Mouse (Mus musculus) limb, embryonic 10.5 days (tissue): ENCODE measurements around the gene Sec24c. TPM values are rescaled to one million over a fixed set of nuclear protein-coding genes. Genes with fewer than 3 reads are reported as not detected.
A peak's percentile ranks its signal among the peaks of the same experiment; 100 is the strongest.

Experiments
- DNase-seq: peaks from one replicate; pipeline ENCODE4 v3.0.0-alpha.2; 2017; ENCODE audit warnings: low spot score
- H3K27ac ChIP-seq: fragments of 300-500 bp; sonication (generic); 2 replicates; pipeline ENCODE4 v1.5.1; 2016; ENCODE audit warnings: mild to moderate bottlenecking
- H3K27me3 ChIP-seq: fragments of 300-500 bp; sonication (generic); 2 replicates; pipeline ENCODE4 v1.6.1; 2016; ENCODE audit warnings: low read depth, mild to moderate bottlenecking; ENCODE audit not compliant: poor library complexity, severe bottlenecking
- H3K36me3 ChIP-seq: fragments of 300-500 bp; sonication (generic); 2 replicates; pipeline ENCODE4 v1.6.1; 2016; ENCODE audit warnings: mild to moderate bottlenecking, moderate library complexity
- H3K4me1 ChIP-seq: fragments of 300-500 bp; sonication (generic); 2 replicates; pipeline ENCODE4 v1.6.1; 2016
- H3K4me3 ChIP-seq: fragments of 300-500 bp; sonication (generic); 2 replicates; pipeline ENCODE4 v1.5.1; 2016; ENCODE audit warnings: mild to moderate bottlenecking, moderate library complexity
- H3K9me3 ChIP-seq: fragments of 300-500 bp; sonication (generic); replicated peaks from 2 replicates; pipeline ENCODE4 v1.6.1; 2016; ENCODE audit warnings: mild to moderate bottlenecking
- WGBS: fragments of 180-500 bp; shearing (Covaris S2); methylation state at CpG from one replicate; pipeline ENCODE4 v1.1.7; 2016; 5-methylcytosine and 5-hydroxymethylcytosine counted together
- polyA plus RNA-seq: library from polyadenylated mRNA; unstranded; fragments of >200 nt; fragmentation: Nextera tagmentation; extraction: Ambion mirVana; gene quantifications from 2 replicates; pipeline ENCODE4 v1.2.1, GENCODE M21; 2016

The Sec24c gene
- polyA plus RNA-seq, 1 experiment from 2014 or later: 122 TPM

DNA sequence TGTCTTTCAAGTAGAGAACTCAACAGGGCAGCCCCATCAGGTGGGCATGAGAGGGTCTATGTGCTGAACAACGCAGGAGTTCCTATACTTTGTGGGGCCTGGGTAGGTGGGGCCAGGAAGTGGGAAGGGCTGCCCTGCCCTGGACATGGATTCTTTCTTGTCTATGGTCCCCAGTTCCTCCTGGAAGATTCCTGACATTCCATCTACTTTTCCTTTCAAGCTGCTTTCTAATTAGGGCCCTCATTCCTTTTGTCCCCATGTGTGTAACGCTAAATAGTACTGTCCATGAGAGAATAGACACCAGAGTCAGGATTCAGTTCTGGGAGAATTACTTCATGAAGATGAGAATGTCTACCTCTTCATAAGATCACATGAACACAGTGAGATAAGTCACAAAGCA lies 10.5 kb upstream of the Sec24c start:
- no peak overlapping the region for H3K4me3 ChIP-seq
- no peak overlapping the region for H3K27ac ChIP-seq
- no peak for DNase-seq
- peaks cover 53% of the 10 kb centered on the region for H3K27me3 ChIP-seq
- H3K36me3 ChIP-seq: no peaks in the 10 kb centered on the region
- no peaks in the 10 kb centered on the region for H3K9me3 ChIP-seq
- peaks cover 28% of the 10 kb centered on the region for H3K4me1 ChIP-seq
- 69% methylated on average over 2 of the region's 2 CpGs for WGBS

DNA sequence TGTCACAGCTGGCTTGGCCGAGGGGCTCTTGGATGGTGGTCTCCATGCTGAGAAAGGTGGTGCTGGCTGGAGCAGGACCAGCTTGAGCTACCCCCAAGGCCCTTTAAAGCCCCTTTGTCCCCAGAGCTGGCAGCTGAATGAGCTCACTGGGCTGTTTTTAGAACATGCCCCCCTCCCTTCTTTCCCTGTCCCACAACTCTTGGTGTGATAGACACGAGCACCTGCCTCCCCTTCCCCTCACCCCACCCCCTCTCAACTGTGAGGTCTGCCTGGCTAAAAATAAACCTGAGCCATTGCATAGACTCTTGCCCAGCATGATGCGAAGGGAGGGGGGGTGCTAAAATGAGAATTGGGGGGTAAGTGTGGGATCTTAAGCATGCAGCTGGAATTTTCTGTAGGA lies 9.7 kb upstream of the Sec24c start:
- Histone ChIP-seq H3K36me3 (no peaks in the 10 kb centered on the region), H3K27ac (peak overlapping the region; percentile 3; the same call in 1 of the 2 replicates), H3K9me3 (no peaks in the 10 kb centered on the region), H3K4me1 (peaks cover 28% of the 10 kb centered on the region), H3K4me3 (peak overlapping the region; percentile 9; the same call in 1 of the 2 replicates), H3K27me3 (peaks cover 53% of the 10 kb centered on the region)
- no peak for DNase-seq
- WGBS: 74% methylated on average over 3 of the region's 3 CpGs

DNA sequence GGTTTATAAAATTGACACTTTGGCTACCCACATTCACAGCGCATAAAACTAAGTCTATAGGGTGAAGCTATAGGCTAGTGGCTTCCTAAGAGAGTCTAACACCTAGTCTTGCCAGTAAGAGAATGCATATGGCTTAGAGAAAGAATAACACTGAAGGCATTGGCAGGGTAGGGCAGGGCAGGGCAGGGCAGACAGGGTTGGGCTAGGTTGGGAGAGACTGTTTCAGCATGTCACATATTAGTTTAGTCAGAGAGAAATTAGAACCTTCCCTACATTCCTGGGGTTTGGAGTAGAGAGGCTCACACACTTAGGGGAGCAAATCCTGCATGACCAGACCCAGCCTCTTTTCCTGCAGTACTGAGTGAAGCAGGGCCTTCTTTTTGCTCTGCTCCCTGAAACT lies 6.6 kb upstream of the Sec24c start:
- Histone ChIP-seq H3K36me3 (0 out of 2 replicates have a peak, but pooled peaks cover 2% of the 10 kb centered on the region), H3K27me3 (peaks cover 46% of the 10 kb centered on the region), H3K27ac (no peak overlapping the region), H3K9me3 (no peaks in the 10 kb centered on the region), H3K4me1 (peaks cover 7% of the 10 kb centered on the region; the same call in 1 of the 2 replicates), H3K4me3 (no peak overlapping the region)
- 72% methylated on average over 1 of the region's 1 CpGs for WGBS
- DNase-seq: no peak

- Histone ChIP-seq H3K36me3 (0 out of 2 replicates have a peak, but pooled peaks cover 3% of the 10 kb centered on the region), H3K9me3 (no peaks in the 10 kb centered on the region), H3K4me1 (peaks cover 6% of the 10 kb centered on the region; the same call in 1 of the 2 replicates), H3K27me3 (peaks cover 38% of the 10 kb centered on the region), H3K27ac (0 out of 2 replicates have a peak within 1 kb of the TSS, but pooled peaks have one; percentile 25), H3K4me3 (no peak within 1 kb of the TSS)
- WGBS: 87% methylated on average over 8 of the region's 8 CpGs
- DNase-seq: no peak
These were observed 5.8 kb upstream of the Sec24c start, which contains the start of gene Synpo2l for GRCm38 (mm10) chr14:20668154-20668810. Synpo2l (minus strand) TSS chr14:20668354.

DNA sequence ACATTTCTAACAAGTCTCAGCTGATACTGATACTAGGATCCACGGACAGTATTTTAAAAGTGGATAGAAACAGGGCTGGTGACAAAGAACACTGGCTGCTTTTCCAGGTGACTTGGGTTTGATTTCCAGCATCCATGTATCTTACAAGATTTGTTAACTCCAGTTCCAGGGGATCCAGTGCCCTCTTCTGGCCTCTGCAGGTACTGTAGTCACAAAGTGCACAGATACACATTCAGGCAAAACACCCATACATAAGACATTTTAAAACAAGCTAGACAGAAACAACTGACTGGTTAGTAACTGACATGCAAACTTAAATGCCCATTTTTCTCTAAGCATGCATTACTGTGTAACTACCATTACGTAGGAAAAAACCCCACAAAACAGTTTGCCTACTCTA lies 1.1 kb upstream of the Sec24c start:
- 89% methylated on average over 2 of the region's 2 CpGs for WGBS
- H3K27me3 ChIP-seq: peaks cover 9% of the 10 kb centered on the region
- DNase-seq: no peak
- H3K36me3 ChIP-seq: peaks cover 29% of the 10 kb centered on the region
- peaks cover 13% of the 10 kb centered on the region for H3K4me1 ChIP-seq
- no peak overlapping the region for H3K27ac ChIP-seq
- peak overlapping the region; percentile 85 for H3K4me3 ChIP-seq
- no peaks in the 10 kb centered on the region; the same call in 1 of the 2 replicates for H3K9me3 ChIP-seq

GRCm38 (mm10) chr14:20673735-20674063 lies 409 bp upstream of the Sec24c start:
- Histone ChIP-seq H3K27me3 (peaks cover 4% of the 10 kb centered on the region; the same call in 1 of the 2 replicates), H3K4me1 (peaks cover 13% of the 10 kb centered on the region), H3K27ac (peak overlapping the region; percentile 88), H3K36me3 (peaks cover 36% of the 10 kb centered on the region), H3K4me3 (peak overlapping the region; percentile 85), H3K9me3 (no peaks in the 10 kb centered on the region; the same call in 1 of the 2 replicates)
- WGBS: 15% methylated on average over 13 of the region's 13 CpGs
- peak; percentile 46 for DNase-seq

GRCm38 (mm10) chr14:20677906-20678305 lies 3.8 kb downstream of the Sec24c start:
- H3K36me3 ChIP-seq: peaks cover 75% of the 10 kb centered on the region
- no peak for DNase-seq
- no peak overlapping the region for H3K27ac ChIP-seq
- 93% methylated on average over 4 of the region's 4 CpGs for WGBS
- no peaks in the 10 kb centered on the region for H3K27me3 ChIP-seq
- no peaks in the 10 kb centered on the region; the same call in 1 of the 2 replicates for H3K9me3 ChIP-seq
- H3K4me1 ChIP-seq: peaks cover 13% of the 10 kb centered on the region
- H3K4me3 ChIP-seq: no peak overlapping the region

DNA sequence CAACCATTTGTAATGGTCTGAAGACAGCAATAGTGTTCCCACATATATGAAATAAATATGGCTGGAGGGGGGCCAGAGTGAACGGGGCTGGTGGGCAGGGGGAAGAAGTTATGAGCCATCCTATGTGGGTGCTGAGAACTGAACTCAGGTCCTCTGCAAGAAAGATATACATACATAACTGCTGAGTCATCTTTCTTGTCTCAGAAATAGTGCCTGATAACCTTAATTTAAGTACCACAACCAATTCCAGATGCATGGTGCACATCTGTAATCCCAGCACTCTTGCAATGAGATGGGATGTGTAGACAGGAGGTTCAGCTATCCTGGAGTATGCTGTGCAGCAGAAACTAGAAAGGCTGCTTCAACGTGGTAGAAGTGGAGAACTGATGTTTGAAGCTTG lies 7.6 kb downstream of the Sec24c start:
- no peak for DNase-seq
- no peaks in the 10 kb centered on the region for H3K9me3 ChIP-seq
- no peak overlapping the region for H3K4me3 ChIP-seq
- H3K4me1 ChIP-seq: no peaks in the 10 kb centered on the region
- H3K27me3 ChIP-seq: no peaks in the 10 kb centered on the region
- H3K36me3 ChIP-seq: peaks cover 100% of the 10 kb centered on the region
- H3K27ac ChIP-seq: no peak overlapping the region
- WGBS: 90% methylated on average over 2 of the region's 2 CpGs

DNA sequence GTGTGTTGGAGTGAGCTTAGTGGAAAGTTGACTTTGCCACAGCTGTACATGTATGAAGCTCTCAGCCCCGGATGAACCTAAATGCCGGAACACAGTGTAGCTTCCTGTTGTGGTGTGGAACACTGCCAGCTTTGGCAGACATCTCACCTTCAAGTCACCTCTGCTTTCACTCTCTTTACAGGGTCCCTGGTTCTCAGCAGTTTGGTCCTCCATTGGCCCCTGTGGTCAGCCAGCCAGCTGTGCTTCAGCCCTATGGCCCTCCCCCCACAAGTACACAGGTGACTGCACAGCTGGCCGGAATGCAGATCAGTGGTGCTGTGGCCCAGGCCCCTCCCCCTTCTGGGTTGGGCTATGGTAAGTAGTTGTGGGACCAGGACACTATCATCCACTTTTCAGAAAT lies 8.4 kb downstream of the Sec24c start:
- Histone ChIP-seq H3K9me3 (no peaks in the 10 kb centered on the region), H3K4me1 (no peaks in the 10 kb centered on the region), H3K4me3 (no peak overlapping the region), H3K27ac (no peak overlapping the region), H3K36me3 (peaks cover 100% of the 10 kb centered on the region), H3K27me3 (no peaks in the 10 kb centered on the region)
- DNase-seq: no peak
- WGBS: 84% methylated on average over 3 of the region's 3 CpGs

DNA sequence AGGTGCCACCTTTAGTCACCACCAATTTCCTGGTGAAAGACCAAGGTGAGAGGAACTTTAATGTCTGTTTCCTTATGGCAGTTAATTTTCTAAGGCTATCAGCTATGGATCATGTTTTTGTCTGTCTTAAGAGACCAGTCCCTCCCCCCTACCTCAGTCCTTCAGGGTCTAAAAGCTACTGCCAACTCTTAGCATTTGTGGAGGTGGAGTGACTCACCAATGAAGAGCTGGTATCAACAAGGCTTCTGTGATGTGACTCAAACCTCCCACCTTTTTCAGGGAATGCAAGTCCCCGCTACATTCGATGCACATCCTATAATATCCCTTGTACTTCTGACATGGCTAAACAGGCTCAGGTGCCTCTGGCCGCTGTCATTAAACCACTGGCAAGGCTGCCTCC lies 12.5 kb downstream of the Sec24c start:
- Histone ChIP-seq H3K4me3 (no peak overlapping the region), H3K27ac (no peak overlapping the region), H3K4me1 (no peaks in the 10 kb centered on the region), H3K36me3 (peaks cover 100% of the 10 kb centered on the region), H3K27me3 (no peaks in the 10 kb centered on the region), H3K9me3 (no peaks in the 10 kb centered on the region)
- DNase-seq: no peak
- 95% methylated on average over 3 of the region's 3 CpGs for WGBS

- WGBS: 89% methylated on average over 2 of the region's 2 CpGs
- Histone ChIP-seq H3K36me3 (peaks cover 100% of the 10 kb centered on the region), H3K4me1 (peaks cover 2% of the 10 kb centered on the region), H3K4me3 (no peak overlapping the region), H3K9me3 (no peaks in the 10 kb centered on the region), H3K27ac (no peak overlapping the region), H3K27me3 (no peaks in the 10 kb centered on the region)
- no peak for DNase-seq
These were observed 14.9 kb downstream of the Sec24c start for GRCm38 (mm10) chr14:20689009-20689408.

GRCm38 (mm10) chr14:20691772-20692171 lies 17.7 kb downstream of the Sec24c start:
- Histone ChIP-seq H3K9me3 (no peaks in the 10 kb centered on the region), H3K36me3 (peaks cover 85% of the 10 kb centered on the region), H3K27me3 (no peaks in the 10 kb centered on the region), H3K4me1 (peaks cover 23% of the 10 kb centered on the region), H3K27ac (no peak overlapping the region), H3K4me3 (no peak overlapping the region)
- 88% methylated on average over 6 of the region's 6 CpGs for WGBS
- DNase-seq: no peak

DNA sequence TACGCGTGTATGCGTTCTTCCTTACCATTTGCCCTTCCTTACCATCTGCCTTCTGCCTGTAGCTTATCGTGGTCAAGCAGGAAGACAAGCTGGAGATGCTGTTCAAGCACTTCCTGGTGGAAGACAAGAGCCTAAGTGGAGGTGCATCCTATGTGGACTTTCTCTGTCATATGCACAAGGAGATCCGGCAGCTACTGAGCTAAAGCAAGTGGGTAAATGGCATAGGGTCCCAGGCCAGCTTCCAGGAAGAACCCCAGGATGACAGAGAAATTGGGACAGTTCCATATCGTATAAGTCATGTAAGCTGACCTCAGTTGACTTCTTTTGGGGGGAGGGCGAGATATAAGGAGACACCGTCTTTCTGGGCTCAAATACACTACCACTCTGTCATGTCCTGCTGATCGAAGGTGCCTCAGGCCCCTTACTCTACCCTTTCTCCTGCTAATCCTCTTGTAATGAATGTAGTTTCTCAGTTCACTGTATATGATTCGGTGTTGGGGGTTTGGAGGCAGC lies 19.5 kb downstream of the Sec24c start:
- DNase-seq: no peak
- Histone ChIP-seq H3K4me1 (peaks cover 34% of the 10 kb centered on the region), H3K36me3 (peaks cover 78% of the 10 kb centered on the region), H3K27me3 (no peaks in the 10 kb centered on the region), H3K4me3 (no peak overlapping the region), H3K27ac (no peak overlapping the region), H3K9me3 (no peaks in the 10 kb centered on the region)
- WGBS: 95% methylated on average over 10 of the region's 10 CpGs
